Mouse (Mus musculus): ENCODE data around the gene Ndufa4l2.

Ndufa4l2 gene

DNA sequence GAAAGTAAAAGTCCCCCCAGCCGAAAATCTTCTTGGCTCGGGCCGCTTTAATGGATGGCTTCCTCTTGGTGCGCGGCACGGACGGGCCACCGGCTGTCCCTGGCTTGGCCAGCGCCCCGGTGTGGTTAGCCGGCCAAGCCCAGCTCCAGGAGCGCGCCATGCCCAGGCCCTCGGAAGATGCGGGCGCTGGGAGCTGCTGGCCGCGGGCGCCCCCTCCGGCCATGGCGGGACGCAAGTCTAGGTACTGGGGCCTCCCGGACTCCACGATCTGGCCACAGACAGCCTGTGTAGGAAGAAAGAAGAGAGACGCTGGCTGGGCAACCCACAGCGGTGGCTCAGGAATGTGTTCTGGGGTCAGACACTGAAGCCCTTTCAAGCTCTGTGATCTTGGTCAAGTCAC, 11.9 kb downstream of the Ndufa4l2 start:
- peak in 1 of 2 experiments; percentile 52 for DNase-seq

DNA sequence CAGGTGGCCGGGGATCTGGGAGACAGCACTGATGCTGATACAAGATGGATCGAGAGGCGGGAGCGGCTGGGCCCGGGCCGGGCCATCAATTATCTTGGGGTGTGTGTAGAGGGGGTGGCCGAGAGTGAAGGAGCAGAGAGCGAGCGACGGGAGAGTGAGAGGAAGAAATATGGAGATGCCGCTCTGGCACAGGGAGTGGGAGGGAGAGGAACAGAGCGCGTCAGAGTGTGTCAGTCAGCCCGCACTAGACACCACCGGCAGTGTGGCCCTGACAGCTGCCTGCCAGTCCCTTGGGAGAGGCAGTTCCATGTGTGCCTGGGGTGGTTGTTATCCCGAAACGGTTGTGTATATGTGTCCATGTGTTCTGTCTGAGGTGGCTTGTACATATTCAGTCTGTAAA, 12.7 kb downstream of the Ndufa4l2 start:
- no peak for DNase-seq

DNA sequence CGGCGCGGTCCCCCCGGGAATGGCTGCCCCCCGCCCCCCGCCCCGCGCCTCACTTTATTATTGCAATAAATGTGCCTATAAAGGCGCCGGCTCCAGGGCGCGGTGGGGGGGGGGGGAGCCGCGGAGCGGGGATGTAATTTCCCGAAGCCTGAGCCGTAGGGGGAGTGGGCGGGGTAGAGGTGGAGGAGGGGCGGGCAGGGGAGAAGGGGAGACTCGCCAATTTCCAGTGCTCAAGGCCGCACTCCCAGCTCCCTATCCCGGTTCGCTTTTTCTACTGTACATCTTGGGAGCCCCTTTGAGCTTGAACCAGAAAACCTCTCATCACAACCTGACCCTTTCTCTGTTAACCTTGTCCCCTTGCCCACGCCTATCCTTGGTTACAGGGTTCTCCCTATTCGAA, 16.2 kb downstream of the Ndufa4l2 start:
- DNase-seq, result no peak

DNA sequence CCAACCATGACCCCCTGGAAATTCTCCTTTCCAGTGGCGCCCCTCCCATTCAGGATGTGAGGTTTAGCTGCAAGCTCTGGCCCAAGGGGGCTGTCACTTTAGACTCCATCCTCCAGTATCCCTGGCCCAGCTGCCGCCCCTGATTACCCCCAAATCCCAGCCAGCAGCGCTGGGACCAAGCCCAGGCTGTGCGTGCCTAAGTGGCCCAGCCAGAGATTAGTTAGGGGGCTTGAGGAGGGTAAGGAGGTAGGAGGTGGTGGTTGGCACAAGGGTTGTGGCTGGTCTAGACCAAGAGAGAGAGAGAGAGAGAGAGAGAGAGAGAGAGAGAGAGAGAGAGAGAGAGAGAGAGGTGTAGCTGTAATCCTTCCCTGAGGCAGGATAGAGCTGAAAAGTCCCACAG, 16.8 kb downstream of the Ndufa4l2 start:
- no peak for DNase-seq

DNA sequence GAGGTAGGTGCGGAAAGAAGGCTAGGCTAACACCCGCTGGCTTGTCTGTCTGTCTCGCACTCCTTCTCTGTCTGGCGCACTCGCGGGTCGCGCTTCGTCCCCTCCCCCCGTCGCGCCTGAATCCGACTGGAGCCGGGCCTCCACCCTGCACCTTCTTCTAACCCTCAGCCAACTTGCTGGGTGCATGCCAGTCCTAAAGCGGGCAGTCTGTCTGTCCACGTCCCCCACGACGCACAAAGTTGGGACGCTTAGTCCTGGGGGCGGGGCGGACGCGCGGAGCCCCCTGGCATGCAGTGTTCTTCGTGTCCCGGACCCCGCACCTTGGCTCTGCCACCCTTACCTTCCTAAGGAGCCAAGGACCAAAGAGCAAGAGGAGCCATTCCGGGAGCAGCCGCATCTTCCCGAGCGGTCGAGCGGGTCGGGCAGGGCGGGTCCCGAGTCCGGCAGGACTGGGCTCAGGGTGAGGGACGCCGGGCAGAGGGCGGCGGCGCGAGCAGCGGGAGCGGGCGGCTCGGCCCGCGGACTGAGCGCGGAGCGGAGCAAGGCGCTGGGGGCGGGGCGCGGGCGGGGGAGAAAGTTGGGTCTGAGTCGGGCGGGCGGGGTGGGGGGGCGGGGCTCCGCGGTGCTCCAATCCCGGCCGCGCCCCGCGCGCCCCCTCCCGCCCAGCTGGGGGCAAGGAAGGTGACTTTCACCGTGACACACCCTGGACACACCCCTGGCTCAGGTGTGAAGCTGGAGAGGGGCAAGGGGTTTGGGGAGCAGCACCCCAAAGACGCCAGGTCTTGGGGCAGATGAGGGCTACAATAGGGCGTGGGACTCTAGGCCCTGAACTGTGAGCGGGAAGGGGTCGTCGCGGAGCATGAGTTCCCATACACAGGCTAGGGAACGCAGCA, 19.5 kb downstream of the Ndufa4l2 start, which contains the start of gene Nxph4:
Gene Nxph4 (minus strand): TSS at position 524 of the 893 bp plus-strand sequence.
- peak in 1 of 2 experiments; percentile 38 for DNase-seq

DNA sequence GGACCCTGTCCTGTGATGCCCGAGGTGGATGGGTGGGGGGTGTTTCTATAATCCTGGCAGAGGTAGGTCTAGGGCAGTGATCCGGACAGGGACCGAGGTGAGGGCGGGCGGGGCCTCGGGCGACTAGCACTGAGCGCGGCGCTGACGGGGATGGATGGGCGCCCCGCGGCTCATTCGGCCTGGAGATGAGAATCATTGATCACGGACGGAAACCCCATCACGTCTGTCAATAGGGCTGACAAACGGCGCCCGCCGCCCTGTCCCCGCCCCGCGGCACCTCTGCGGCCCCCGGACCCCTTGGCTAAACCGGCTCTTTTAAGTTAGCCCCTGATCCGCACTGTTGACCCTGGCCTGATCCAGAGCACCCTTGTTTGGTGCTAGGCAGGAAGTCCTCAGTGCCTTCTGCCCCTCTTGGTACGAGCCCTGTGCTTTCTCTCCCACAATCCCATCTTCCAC, 20.2 kb downstream of the Ndufa4l2 start:
- DNase-seq, result no peak

DNA sequence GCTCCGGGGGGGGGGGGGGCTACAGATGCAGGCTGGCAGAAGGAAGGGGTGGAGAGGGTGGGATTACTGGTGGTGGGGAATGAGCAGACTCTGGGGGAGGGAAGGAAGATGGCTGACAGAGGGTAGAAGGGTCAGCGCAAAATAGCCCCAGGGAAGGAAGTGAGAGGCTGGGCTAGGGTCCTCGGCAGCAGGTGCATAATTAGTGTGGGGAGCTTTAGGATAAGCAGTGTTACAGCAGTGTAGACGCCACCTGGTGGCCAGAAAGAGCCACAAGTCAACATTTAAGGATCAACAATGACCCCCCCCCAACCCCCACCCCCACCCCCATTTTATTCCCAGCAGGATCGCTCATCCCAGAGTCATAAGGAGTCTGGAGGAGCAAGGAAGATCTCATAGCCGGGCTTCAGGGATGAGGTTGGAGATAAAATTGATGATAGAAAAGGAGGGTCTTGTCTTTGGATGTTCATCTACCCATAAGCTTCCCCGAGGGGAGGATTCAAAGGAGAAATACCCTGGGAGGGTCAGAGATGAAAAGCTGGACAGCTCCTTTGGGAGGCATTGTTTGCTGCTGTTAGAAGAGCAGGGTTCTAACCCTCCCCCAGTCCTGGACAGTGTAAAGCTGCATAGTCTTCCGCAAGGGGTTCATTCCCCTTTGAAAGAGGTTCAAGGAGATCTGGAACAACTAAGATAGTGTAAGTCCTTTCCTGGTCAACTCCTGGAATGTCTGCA, 22.0 kb downstream of the Ndufa4l2 start:
- DNase-seq, result peak in 1 of 2 experiments; percentile 34

DNA sequence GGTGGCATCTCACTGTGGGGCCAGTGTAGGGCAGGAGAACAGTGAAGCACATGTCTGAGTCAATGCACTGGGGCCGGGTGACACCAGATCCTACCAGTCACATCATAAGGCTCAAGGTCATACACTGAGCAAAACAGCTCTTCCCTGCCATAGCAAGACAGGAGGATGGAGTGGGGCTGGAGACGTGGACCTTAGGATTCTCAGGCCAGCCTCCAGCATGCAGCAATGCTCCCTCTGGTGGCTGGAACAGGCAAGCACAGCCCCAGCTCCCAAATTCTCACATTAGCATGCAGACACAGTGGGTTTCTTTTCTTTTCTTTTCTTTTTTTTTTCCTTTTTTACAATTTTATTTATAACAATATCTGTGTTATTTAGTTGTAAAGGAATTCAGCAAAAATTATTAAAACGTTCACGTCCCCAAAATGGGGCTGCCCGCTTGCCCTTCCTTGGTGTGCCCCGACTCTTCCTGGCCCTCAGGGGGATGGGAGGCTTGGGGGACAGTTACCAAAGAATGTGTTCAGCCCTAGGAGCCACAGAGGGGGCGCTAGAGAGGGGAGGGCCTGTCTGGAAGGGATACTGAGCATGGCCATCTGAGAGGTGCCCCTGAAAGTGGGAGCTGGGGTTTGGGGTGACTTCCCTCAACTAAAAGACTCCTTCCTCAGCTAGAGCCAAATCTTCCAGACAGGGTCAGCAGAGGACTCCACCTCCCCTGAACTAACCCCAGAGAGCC, 23.3 kb downstream of the Ndufa4l2 start:
- peak; percentile 73 to 77 for DNase-seq

DNA sequence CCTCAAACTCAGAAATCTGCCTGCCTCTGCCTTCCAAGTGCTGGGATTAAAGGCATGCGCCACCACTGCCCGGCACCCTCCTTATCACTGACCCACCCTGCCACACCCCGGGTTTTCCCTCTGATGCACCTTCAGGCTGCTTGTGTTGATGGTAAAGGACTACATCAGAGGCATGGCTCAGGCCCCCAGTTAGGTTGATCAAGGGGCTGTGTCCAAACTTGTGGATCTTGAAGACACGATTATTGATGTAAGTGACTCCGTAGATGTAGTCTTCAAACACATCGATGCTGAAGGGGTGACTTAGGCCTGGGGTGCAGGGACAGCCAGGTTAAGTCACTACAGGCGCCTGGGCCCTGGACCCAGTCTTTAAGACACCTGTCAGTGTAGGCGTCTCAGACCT, 26.7 kb downstream of the Ndufa4l2 start:
- no peak for DNase-seq

DNA sequence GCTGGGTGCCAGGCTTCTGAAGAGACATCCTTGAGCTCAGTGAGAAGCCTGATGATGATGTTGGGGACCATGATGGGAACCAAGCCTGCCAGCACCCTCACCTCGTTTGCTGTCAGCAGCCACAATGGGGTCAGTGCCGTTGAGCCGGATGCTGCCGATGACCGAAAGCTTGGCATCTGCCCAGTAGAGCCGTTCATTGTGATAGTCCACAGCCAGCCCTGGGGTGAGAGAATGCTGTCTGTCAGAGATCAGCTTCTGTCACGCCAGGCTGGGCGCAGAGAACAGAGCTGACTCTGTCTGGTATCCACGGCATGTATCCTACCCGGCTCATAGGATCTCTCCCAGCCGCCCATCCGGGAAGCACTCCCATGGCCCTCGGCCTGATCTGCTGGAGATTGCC, 27.3 kb downstream of the Ndufa4l2 start:
- DNase-seq, result no peak

DNA sequence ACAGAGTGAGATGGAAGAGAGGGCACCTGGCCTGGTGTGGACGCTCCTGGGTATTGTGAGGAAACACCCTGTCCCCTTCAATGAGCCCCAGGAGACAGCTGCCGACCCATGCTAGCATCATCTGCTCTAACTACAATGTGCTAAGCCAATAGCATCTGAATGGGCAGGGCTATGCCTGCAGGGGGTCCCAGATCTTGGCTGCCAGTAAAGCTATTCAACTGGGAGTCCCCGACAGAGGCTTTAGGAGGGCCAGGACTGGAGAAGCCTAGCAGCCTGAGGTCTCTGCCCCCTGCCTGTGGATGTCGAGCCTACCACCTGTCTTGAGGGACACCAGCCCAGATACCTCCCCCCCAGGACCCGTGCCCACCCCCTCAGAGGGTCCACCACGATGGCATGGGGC, 28.0 kb downstream of the Ndufa4l2 start:
- DNase-seq, result no peak

DNA sequence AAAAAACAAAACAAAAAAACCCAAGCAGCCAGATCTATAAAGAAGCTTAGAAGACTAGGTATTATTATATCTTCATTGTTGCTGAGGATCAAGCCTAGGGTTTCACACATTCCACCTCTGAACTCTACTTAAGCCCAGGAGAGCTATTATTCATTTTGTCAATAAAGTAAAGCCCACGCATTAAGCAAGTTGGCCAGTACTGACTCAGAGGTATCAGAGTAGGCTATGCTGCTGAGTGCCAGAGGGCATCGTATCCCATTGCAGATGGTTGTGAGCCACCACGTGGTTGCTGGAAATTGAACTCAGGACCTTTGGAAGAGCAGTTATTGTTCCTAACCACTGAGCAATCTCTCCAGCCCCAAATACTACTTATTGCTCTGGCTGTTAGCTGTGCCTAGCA, 29.1 kb downstream of the Ndufa4l2 start:
- no peak for DNase-seq

DNA sequence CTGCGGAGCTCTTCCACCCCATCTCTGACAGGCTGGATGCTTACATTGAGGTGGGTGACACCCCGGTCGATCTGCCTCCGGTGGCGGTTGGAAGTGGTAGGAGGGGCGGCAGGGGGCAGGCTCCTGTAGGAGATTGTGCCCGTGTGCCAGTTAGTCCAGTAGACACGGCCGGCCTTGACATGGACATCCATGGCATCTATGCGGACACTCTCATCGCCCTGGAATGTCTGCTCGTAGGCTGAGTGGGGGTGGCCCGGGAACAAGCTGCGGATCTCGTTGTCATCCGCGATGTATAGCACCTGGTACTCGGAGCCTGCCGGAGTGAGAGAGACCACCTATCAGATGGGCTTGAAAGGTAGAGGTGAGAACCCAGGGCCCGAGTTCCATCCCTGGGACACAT, 29.6 kb downstream of the Ndufa4l2 start:
- no peak for DNase-seq

DNA sequence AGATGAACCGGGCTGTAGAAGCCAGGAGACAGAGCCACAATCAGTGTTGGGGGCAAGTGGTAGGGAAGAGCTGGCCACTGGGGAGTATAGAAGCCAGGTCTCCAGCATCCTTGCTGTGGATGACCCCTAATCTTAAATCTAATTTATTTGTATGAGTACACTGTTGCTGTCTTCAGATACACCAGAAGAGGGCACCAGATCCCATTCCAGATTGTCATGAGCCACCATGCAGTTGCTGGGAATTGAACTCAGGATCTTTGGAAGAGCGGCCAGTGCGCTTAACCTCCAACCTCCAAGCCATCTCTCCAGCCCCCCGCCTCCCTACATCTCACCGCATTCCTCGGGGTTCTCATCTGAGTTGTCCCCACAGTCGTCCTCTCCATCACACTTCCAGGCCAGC, 31.7 kb downstream of the Ndufa4l2 start:
- no peak for DNase-seq

DNA sequence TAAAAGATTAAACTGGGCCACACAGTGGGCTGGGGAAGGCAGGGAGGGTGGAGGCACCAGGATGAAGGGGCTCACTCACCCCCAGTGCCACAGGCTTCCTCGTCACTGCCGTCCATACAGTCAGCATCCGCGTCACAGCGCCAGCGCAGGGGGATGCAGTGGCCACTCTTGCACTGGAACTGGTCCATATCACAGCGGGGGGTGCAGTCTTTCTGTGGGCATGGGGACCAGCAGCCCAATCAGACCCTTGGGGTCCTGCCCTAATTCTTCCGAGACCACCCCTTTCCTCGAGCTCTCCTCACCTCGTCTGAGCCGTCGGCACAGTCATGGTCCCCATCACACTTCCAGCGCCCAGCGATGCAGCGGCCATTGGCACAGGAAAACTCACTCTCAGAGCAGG, 33.5 kb downstream of the Ndufa4l2 start:
- no peak for DNase-seq

DNA sequence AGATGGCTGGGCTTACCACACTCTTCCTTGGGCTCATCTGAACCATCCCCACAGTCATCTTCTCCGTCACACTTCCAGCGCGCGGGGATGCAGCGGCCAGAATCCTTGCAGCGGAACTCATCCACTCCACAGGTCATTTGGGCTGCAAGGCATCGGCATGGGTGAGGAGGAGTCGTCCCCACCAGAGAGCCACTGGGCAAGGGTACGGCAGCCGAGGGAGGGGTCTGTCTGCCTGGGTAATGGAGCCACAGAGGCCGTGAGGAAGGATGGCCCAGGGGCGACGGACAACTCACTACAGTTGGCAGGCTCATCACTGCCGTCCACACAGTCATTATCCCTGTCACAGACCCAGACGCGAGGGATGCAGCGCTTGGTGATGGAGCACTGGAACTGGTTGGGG, 35.1 kb downstream of the Ndufa4l2 start:
- DNase-seq, result no peak

DNA sequence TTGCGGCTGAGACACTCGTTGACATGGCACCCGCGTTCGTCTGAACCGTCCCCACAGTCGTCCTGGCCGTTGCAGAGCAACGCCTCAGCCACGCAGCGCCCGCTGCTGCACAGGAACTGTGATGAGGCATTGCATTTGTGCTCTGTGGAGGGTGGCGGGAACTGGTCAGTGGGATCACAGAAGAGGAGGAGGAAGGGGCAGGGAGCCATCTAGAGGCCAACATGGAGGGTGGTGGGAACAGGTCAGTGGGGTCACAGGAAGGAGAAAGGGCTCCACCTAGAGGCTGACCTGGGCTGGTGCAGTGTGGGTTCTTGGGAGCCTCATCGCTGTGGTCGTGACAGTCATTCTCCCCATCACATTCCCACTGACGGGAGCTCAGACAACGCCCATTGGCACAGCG, 40.9 kb downstream of the Ndufa4l2 start:
- DNase-seq, result no peak

DNA sequence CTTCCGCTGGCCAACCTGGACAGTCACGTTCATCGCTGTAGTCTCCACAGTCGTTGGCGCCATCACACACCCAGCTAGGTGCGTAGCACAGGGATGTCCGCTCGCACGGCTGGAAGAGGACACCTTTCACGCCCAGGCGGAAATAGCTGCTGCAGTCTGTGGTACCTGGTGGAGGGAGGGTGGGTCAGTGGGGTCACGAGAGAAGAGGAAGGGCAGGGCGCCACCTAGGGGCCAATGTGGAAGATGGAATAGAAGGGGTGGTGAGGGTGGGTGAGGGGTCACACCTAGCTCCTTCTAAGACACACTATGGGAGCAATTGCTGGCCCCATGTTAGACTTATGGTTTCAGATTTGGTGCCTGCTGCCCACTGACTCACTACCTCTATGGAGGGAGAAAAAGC, 42.6 kb downstream of the Ndufa4l2 start:
- DNase-seq, result no peak

DNA sequence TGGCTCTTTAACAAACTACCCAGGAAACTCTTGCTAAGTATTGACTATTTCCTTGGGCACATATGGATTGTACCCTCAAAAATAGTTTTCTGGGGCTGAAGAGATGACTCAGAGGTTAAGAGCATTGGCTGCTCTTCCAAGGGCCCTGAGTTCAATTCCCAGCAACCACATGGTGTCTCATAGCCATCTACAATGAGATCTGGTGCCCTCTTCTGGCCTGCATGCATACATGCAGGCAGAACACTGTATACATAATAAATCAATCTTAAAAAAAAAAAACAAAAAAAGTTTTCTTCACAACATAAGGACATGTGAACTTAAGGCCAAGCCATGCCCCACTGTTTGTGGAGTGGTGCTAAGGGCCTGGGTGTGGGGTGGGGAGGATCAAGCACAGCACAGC, 46.4 kb downstream of the Ndufa4l2 start:
- DNase-seq, result no peak

DNA sequence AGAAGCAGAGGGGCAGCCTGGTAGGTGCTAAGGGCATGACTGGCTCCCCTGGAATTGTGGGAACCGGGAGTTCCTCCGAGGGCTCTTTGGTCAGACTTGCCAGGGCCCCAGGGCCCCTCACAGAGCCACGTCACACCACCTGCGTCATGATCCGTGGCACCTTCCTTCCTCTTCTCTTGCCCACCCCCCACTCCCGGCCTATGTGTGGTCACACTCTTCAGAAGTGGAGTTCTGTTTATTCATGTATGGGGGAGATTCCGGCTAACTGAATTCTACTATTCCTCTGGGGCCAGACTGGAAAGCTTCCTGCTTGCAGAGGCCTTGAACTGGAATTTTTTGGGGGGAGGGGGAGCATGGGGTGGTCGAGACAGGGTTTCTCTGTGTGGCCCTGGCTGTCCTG, 49.1 kb downstream of the Ndufa4l2 start:
- no peak for DNase-seq

DNA sequence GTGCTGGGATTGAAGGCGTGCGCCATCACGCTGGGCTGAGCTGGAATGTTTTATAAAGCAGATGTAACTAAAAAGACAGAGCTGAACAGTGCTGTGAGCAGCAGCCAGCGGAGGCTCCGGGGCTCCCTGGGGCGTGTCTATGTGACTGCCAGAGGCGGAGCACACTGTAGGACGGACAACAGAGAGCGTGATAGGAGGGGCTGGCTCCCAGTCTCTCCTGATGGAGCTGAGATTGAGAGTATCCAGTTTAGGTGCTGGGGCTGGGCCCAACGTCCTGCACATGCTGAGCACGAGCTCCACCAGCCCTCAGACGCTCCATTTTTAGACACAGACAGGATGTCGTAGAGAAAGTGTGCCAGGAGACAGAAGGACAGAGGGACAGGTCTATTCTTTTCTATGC, 49.5 kb downstream of the Ndufa4l2 start:
- DNase-seq, result peak in 1 of 2 experiments; percentile 17

Data from lung, adult 18-20 months (tissue).